Mouse (Mus musculus) forebrain, embryonic 11.5 days (tissue): Measurements from ENCODE around the gene Cldn3. TPM values are rescaled to one million over a fixed set of nuclear protein-coding genes. Genes with fewer than 3 reads are reported as not detected.

ENCODE experiments used
- ATAC-seq: fragments of 200-750 bp; cut with Nextera tagmentation; replicated peaks from 2 replicates; pipeline ENCODE4 v1.8.0; 2017; ENCODE audit warnings: moderate TSS enrichment; ENCODE audit not compliant: low FRiP score
- DNase-seq: peaks from one replicate; pipeline ENCODE4 v3.0.0-alpha.2; 2017; ENCODE audit warnings: low spot score
- H3K27ac ChIP-seq: fragments of 300-500 bp; sonication (generic); 2 replicates; pipeline ENCODE4 v1.5.1; 2014; ENCODE audit warnings: low read depth, low read length
- H3K27me3 ChIP-seq: fragments of 300-500 bp; sonication (generic); 2 replicates; pipeline ENCODE4 v1.6.1; 2014; ENCODE audit warnings: mild to moderate bottlenecking, low read length, mixed read lengths; ENCODE audit not compliant: control insufficient read depth, insufficient read depth
- H3K36me3 ChIP-seq: fragments of 300-500 bp; sonication (generic); 2 replicates; pipeline ENCODE4 v1.6.1; 2014; ENCODE audit warnings: mild to moderate bottlenecking, low read length, moderate library complexity, mixed read lengths; ENCODE audit not compliant: control insufficient read depth, insufficient read depth
- H3K4me1 ChIP-seq: fragments of 300-500 bp; sonication (generic); replicated peaks from 2 replicates; pipeline ENCODE4 v1.6.1; 2014; ENCODE audit warnings: low read length, mixed read lengths; ENCODE audit not compliant: control insufficient read depth, insufficient read depth
- H3K4me2 ChIP-seq: fragments of 300-500 bp; sonication (generic); 2 replicates; pipeline ENCODE4 v1.6.1; 2014; ENCODE audit warnings: low read depth, mild to moderate bottlenecking, low read length, moderate library complexity, mixed read lengths; ENCODE audit not compliant: severe bottlenecking
- H3K4me3 ChIP-seq: fragments of 300-500 bp; sonication (generic); 2 replicates; pipeline ENCODE4 v1.5.1; 2014; ENCODE audit warnings: low read depth, low read length
- H3K9ac ChIP-seq: fragments of 300-500 bp; sonication (generic); 2 replicates; pipeline ENCODE4 v1.6.1; 2014; ENCODE audit warnings: low read length
- H3K9me3 ChIP-seq: fragments of 300-500 bp; sonication (generic); 2 replicates; pipeline ENCODE4 v1.6.1; 2016; ENCODE audit warnings: low read length, mixed read lengths; ENCODE audit not compliant: control insufficient read depth
- WGBS: fragments of 180-500 bp; shearing (Covaris S2); extraction: QIAGEN DNeasy Blood & Tissue Kit; methylation state at CpG from one replicate; pipeline ENCODE4 v1.1.7; 2014; 5-methylcytosine and 5-hydroxymethylcytosine counted together
- polyA plus RNA-seq: library from polyadenylated mRNA; unstranded; fragments of >200 nt; fragmentation: Nextera tagmentation; extraction: Ambion mirVana; gene quantifications from 2 replicates; pipeline ENCODE4 v1.2.1, GENCODE M21; 2014

Gene Cldn3
- polyA plus RNA-seq, 1 experiment from 2014 or later, result 4.4 TPM

DNA sequence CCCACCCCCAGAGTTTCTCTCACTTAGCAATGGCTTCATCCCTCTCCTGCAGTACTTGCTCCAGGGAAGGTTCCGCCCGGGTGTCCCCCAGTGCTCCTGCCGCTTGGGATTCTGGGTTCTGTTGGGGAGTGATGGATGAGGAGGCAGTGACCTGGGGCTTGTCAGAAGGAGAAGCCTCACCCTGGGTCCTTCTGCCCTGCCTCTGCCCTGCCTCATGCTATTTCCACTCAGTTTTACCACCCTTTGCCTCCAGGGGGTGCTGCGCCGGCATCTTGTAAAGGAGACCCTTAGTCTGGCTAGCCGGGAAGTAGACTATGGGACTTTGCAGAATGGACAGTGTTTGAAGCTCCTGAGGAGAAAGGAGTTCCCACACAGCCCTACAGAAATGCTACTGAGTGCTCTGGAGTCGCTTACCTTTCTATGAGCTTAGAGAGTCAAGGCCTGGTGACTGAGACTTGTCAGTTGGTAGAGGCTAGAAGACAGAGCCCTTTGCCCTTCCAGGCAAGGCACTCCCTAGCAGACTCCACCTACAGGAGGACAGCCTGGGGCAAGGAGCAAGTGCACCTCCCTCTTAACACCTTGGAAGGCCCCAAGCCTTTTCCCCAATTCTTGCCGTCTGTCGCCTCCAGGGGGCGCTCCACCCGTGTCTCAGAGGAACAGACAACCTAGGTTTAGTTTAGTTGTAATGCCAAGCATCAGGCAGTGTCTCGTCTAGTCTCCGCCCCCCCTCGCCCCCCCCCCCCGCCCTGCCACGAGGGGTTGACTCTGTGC is 26.8 kb downstream of the Cldn3 start:
- H3K36me3 ChIP-seq, result no peaks in the 10 kb centered on the region
- no peak overlapping the region for H3K4me3 ChIP-seq
- DNase-seq (peak; percentile 88), ATAC-seq (no peak)
- H3K4me2 ChIP-seq, result no peak overlapping the region
- no peaks in the 10 kb centered on the region; the same call in 1 of the 2 replicates for H3K27me3 ChIP-seq
- peaks cover 5% of the 10 kb centered on the region; the same call in 1 of the 2 replicates for H3K4me1 ChIP-seq
- H3K9ac ChIP-seq, result no peak overlapping the region
- WGBS, result 4% methylated on average over 16 of the region's 16 CpGs
- no peak overlapping the region for H3K27ac ChIP-seq
- no peaks in the 10 kb centered on the region for H3K9me3 ChIP-seq

DNA sequence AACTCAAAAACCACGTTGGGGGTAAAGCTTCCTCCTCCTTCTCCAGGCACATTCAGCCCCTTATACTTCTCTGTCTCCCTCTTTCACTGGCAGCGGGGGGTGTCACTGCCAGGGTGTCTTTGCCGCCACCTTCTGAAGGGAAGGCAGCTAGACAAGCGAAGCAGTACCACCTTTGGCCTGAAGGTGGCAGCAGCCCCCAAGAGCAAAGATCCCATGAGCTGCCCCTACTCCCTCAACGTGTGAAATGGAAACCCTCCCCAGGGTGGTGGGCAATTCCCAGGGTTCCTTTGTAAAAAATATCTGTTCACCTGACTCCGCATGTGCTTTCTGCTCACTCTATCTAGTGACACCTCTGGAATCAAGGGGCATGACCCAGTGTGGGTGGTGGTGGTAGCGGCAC is 29.5 kb downstream of the Cldn3 start:
- Histone ChIP-seq H3K4me1 (peaks cover 5% of the 10 kb centered on the region; the same call in 1 of the 2 replicates), H3K4me2 (no peak overlapping the region)

DNA sequence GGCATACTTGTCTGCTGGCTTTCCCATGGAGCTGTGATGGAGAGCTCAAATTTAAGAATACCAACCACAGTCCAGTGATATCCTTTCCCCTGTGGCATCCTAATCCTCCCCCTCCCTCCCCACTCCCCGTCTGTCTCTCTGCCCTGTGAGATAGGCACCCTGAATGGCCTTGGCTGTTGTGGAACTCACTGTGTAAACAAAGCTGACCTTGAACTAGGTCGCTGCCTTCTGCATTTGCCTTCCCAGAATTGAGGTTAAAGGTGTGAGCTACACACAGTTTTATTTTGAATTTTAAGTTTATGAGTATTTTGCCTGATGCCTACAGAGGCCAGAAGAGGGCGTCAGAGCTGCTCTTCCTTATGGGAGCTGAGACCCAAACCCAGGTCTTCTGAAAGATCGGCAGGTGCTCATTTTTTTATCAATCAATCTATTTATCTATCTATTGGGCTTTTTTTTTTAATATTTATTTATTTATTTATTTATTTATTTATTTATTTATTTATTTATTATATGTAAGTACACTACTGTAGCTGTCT is 30.3 kb downstream of the Cldn3 start:
- Histone ChIP-seq H3K4me1 (0 out of 2 replicates have a peak, but pooled peaks cover under 1% of the 10 kb centered on the region), H3K4me3 (no peak overlapping the region), H3K36me3 (no peaks in the 10 kb centered on the region), H3K27me3 (no peaks in the 10 kb centered on the region; the same call in 1 of the 2 replicates), H3K9ac (no peak overlapping the region), H3K27ac (no peak overlapping the region), H3K4me2 (no peak overlapping the region), H3K9me3 (no peaks in the 10 kb centered on the region)
- no peak for ATAC-seq
- 54% methylated on average over 4 of the region's 4 CpGs for WGBS
- no peak for DNase-seq

More for the DNA sequence above, 29.5 kb downstream of the Cldn3 start:
- WGBS, result 13% methylated on average over 7 of the region's 7 CpGs
- H3K9me3 ChIP-seq, result no peaks in the 10 kb centered on the region
- no peak overlapping the region for H3K4me3 ChIP-seq
- no peak overlapping the region for H3K27ac ChIP-seq
- H3K9ac ChIP-seq, result no peak overlapping the region
- ATAC-seq (0 out of 2 replicates have a peak, but pooled peaks have one; percentile 16), DNase-seq (peak; percentile 89)
- no peaks in the 10 kb centered on the region for H3K36me3 ChIP-seq
- H3K27me3 ChIP-seq, result no peaks in the 10 kb centered on the region; the same call in 1 of the 2 replicates

DNA sequence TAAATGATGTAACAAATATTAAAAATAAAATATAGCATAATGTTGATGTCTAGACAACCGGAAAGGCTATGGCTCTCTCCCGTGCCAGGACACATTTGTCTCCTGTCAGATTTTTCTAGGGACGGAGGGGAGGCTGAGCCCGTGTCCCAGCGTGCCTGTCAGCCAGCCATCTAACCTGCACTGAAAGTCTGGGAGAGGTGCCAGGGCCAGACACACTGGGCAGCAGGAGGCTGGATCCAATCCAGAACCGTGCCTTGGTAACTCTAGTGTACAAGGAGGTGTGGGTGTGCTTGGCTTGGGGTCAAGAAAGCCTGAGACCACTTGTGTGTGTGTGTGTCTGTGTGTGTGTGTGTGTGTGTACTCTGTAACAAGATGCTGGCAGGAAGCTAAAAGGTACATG is 35.8 kb downstream of the Cldn3 start:
- Histone ChIP-seq H3K4me2 (no peak overlapping the region), H3K9me3 (no peaks in the 10 kb centered on the region), H3K27ac (no peak overlapping the region), H3K27me3 (no peaks in the 10 kb centered on the region), H3K4me1 (peaks cover 9% of the 10 kb centered on the region; the same call in 1 of the 2 replicates), H3K4me3 (no peak overlapping the region), H3K9ac (no peak overlapping the region), H3K36me3 (no peaks in the 10 kb centered on the region)
- DNase-seq, result no peak
- WGBS, result 90% methylated on average over 6 of the region's 6 CpGs
- no peak for ATAC-seq

DNA sequence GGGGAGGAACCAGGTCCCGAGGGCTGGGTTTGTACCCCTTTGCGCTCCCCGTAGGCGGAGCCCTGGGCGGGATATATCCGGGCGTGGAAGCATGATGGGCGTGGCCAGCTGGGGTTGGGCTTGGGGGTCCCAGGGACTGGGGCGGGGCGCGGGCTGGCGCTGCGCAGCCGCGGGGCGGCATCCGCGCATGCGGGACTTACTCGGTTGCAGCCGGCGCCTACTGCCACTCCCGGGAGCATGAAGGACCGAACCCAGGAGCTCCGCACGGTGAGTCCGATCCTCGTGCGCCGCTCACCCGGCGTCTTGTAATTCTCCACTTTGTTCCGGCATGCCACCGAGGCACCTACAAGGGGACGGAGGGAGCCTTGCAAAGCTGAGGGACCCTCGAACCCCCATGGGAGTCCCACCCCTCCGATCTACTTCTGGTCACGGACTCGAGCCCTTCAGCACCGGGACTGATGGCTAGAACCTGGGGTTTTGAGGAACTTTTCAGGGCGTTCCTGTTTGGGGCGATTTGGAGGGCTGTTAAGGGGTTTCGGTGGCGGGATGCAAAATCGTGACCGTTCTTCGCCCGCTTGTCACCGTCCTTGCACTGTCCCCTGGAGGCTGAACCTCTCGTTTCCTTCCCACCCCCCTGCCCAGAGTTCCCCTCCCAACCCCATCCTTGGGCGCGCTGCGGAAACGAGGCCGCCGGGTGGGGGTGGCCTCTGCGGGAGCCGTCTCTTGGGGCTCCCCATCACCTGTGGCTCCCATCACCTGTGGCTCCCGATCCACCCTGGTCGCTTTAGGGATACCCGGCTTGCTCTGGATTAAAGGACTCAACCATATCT is 37.5 kb downstream of the Cldn3 start, which contains the start of gene Stx1a:
TSS of gene Stx1a (plus strand) at position 139 of the 830 bp plus-strand sequence.
- WGBS, result under 1% methylated on average over 61 of the region's 61 CpGs
- Histone ChIP-seq H3K4me3 (peak within 1 kb of the TSS; percentile 73), H3K36me3 (no peaks in the 10 kb centered on the region), H3K27ac (no peak within 1 kb of the TSS), H3K9me3 (no peaks in the 10 kb centered on the region), H3K4me2 (peak within 1 kb of the TSS; percentile 98), H3K27me3 (no peaks in the 10 kb centered on the region), H3K9ac (peak within 1 kb of the TSS; percentile 75), H3K4me1 (peaks cover 9% of the 10 kb centered on the region; the same call in 1 of the 2 replicates)
- ATAC-seq (peak; percentile 93), DNase-seq (peak; percentile 96)

DNA sequence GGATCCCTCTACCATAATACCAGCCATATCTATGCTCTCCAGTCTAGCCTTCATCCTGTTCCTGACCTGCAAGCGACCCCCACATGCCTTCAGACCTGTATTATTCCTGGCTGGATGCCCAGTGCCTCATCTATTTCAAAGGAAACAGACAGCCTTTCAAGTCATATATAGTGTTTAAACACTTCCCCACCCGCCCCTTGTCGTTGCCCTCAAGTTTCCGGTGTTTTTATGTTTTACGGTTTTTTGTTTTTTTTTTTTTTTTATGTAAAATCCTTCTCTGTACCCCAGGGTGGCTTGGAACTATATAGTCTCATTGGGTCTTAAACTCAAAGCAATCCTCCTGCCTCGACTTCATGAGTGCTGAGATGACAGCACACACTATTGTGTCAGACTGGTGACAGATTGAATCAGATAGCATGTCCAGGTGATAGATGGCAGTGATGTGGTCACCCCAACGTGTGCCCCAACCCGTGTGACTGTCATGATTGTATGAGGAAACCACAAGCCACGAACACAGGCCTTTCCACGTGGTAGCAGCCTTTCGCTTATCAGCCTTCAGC is 38.7 kb downstream of the Cldn3 start:
- Histone ChIP-seq H3K4me1 (peaks cover 9% of the 10 kb centered on the region; the same call in 1 of the 2 replicates), H3K9me3 (no peaks in the 10 kb centered on the region), H3K9ac (no peak overlapping the region), H3K27me3 (no peaks in the 10 kb centered on the region), H3K27ac (no peak overlapping the region), H3K36me3 (no peaks in the 10 kb centered on the region), H3K4me3 (peak overlapping the region; percentile 73), H3K4me2 (peak overlapping the region; percentile 98; the same call in 1 of the 2 replicates)
- no peak for ATAC-seq
- no peak for DNase-seq
- WGBS, result 74% methylated on average over 11 of the region's 11 CpGs

DNA sequence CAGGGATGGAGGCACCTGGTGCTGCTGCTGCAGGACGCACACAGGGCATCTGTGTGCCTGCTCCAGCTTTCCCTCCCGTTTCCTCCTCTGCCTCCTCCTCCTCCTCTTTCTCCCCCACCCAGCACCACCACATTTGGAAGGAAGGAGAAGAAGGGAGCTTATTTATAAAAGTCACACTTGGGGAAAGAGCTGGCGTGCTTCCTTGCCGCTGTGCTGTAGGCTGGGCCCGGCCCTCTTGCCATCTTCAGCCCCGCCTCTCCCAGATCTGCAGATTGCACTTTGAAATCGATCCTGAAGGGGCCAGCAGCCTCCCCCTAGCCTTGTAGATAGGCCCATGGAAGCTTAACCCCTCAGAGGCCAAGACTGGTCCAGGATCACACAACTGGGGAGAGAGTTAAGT is 39.9 kb downstream of the Cldn3 start:
- Histone ChIP-seq H3K9ac (no peak overlapping the region), H3K27ac (no peak overlapping the region), H3K9me3 (no peaks in the 10 kb centered on the region), H3K36me3 (no peaks in the 10 kb centered on the region), H3K4me1 (peaks cover 9% of the 10 kb centered on the region; the same call in 1 of the 2 replicates), H3K4me3 (no peak overlapping the region), H3K4me2 (no peak overlapping the region), H3K27me3 (no peaks in the 10 kb centered on the region)
- 30% methylated on average over 7 of the region's 7 CpGs for WGBS
- no peak for ATAC-seq
- no peak for DNase-seq
